Mouse (Mus musculus) intestine, embryonic 16.5 days (tissue): Measurements from ENCODE around the gene Plac1. TPM values are rescaled to one million over a fixed set of nuclear protein-coding genes. Genes with fewer than 3 reads are reported as not detected.
"Not testable (repeated sequence)": the region's sequence is repeated elsewhere in the genome, so short reads cannot be mapped to it uniquely, and the experiment has no call there.

Source experiments
- ATAC-seq: fragments of 200-750 bp; cut with Nextera tagmentation; 2 replicates; pipeline ENCODE4 v1.8.0; 2017; ENCODE audit warnings: moderate TSS enrichment, moderate library complexity
- H3K27ac ChIP-seq: fragments of 300-500 bp; sonication (generic); 2 replicates; pipeline ENCODE4 v1.5.1; 2014; ENCODE audit warnings: mild to moderate bottlenecking, low read length
- H3K27me3 ChIP-seq: fragments of 300-500 bp; sonication (generic); replicated peaks from 2 replicates; pipeline ENCODE4 v1.6.1; 2014; ENCODE audit warnings: low read length, control low read depth, mixed read lengths; ENCODE audit not compliant: control insufficient read depth, insufficient read depth
- H3K36me3 ChIP-seq: fragments of 300-500 bp; sonication (generic); 2 replicates; pipeline ENCODE4 v1.6.1; 2014; ENCODE audit warnings: low read length, control low read depth; ENCODE audit not compliant: control insufficient read depth, insufficient read depth
- H3K4me1 ChIP-seq: fragments of 300-500 bp; sonication (generic); 2 replicates; pipeline ENCODE4 v1.6.1; 2014; ENCODE audit warnings: low read length, control low read depth, mixed read lengths; ENCODE audit not compliant: control insufficient read depth, insufficient read depth
- H3K4me2 ChIP-seq: fragments of 300-500 bp; sonication (generic); 2 replicates; pipeline ENCODE4 v1.6.1; 2014; ENCODE audit warnings: low read depth, low read length, control low read depth
- H3K4me3 ChIP-seq: fragments of 300-500 bp; sonication (generic); 2 replicates; pipeline ENCODE4 v1.5.1; 2014; ENCODE audit warnings: mild to moderate bottlenecking, low read length
- H3K9ac ChIP-seq: fragments of 300-500 bp; sonication (generic); 2 replicates; pipeline ENCODE4 v1.6.1; 2014; ENCODE audit warnings: low read depth, low read length
- H3K9me3 ChIP-seq: fragments of 300-500 bp; sonication (generic); 2 replicates; pipeline ENCODE4 v1.6.1; 2016; ENCODE audit warnings: low read length, control low read depth; ENCODE audit not compliant: control insufficient read depth
- WGBS: fragments of 180-500 bp; shearing (Covaris S2); extraction: QIAGEN DNeasy Blood & Tissue Kit; methylation state at CpG from one replicate; pipeline ENCODE4 v1.1.7; 2014; 5-methylcytosine and 5-hydroxymethylcytosine counted together
- microRNA counts: library from miRNA; unstranded; fragments of <30 nt; microRNA quantifications from one replicate; lab custom pipeline; 2016
- microRNA-seq: library from miRNA; unstranded; fragments of <30 nt; microRNA quantifications from one replicate; pipeline ENCODE4, GENCODE M21; 2016
- polyA plus RNA-seq: library from polyadenylated mRNA; unstranded; fragments of >200 nt; fragmentation: Nextera tagmentation; extraction: Ambion mirVana; gene quantifications from 2 replicates; pipeline ENCODE4 v1.2.1, GENCODE M21; 2015

Plac1 gene
- polyA plus RNA-seq, 1 experiment from 2014 or later = 3.9 TPM

GRCm38 (mm10) chrX:53038194-53038593, 201.7 kb downstream of the Plac1 start:
- Histone ChIP-seq H3K27ac (no peak overlapping the region), H3K4me2 (no peak overlapping the region), H3K9me3 (no peaks in the 10 kb centered on the region), H3K27me3 (no peaks in the 10 kb centered on the region), H3K36me3 (no peaks in the 10 kb centered on the region), H3K4me3 (no peak overlapping the region), H3K9ac (no peak overlapping the region), H3K4me1 (no peaks in the 10 kb centered on the region)
- ATAC-seq = no peak
- 80% methylated on average over 4 of the region's 4 CpGs for WGBS

GRCm38 (mm10) chrX:53029559-53029958, 210.4 kb downstream of the Plac1 start:
- Histone ChIP-seq H3K27ac (no peak overlapping the region), H3K9ac (no peak overlapping the region), H3K4me3 (no peak overlapping the region), H3K27me3 (no peaks in the 10 kb centered on the region), H3K4me2 (no peak overlapping the region), H3K9me3 (no peaks in the 10 kb centered on the region), H3K36me3 (no peaks in the 10 kb centered on the region), H3K4me1 (no peaks in the 10 kb centered on the region)
- 76% methylated on average over 5 of the region's 5 CpGs for WGBS
- no peak for ATAC-seq

- no peak overlapping the region for H3K4me3 ChIP-seq
- H3K27ac ChIP-seq = no peak overlapping the region
- H3K4me2 ChIP-seq = no peak overlapping the region
- no peaks in the 10 kb centered on the region for H3K27me3 ChIP-seq
- no peaks in the 10 kb centered on the region for H3K4me1 ChIP-seq
- ATAC-seq = peak; percentile 60
- no peak overlapping the region for H3K9ac ChIP-seq
- H3K36me3 ChIP-seq = no peaks in the 10 kb centered on the region
- H3K9me3 ChIP-seq = no peaks in the 10 kb centered on the region
- whole genome bisulfite sequencing = 55% methylated on average over 11 of the region's 11 CpGs
Measured at GRCm38 (mm10) chrX:53025471-53026223, 214.3 kb downstream of the Plac1 start.

GRCm38 (mm10) chrX:53024268-53024667, 215.6 kb downstream of the Plac1 start:
- H3K4me1 ChIP-seq, ATAC-seq: not testable (repeated sequence)
- WGBS = 23% methylated on average over 3 of the region's 3 CpGs

GRCm38 (mm10) chrX:53023021-53023420, 216.9 kb downstream of the Plac1 start:
- WGBS = 81% methylated on average over 2 of the region's 2 CpGs
- H3K27ac ChIP-seq = no peak overlapping the region
- H3K9me3 ChIP-seq = no peaks in the 10 kb centered on the region
- no peak overlapping the region for H3K9ac ChIP-seq
- H3K4me3 ChIP-seq = no peak overlapping the region
- no peaks in the 10 kb centered on the region for H3K27me3 ChIP-seq
- no peaks in the 10 kb centered on the region for H3K36me3 ChIP-seq
- no peak overlapping the region for H3K4me2 ChIP-seq
- H3K4me1 ChIP-seq = no peaks in the 10 kb centered on the region
- no peak for ATAC-seq

More at GRCm38 (mm10) chrX:53024268-53024667, 215.6 kb downstream of the Plac1 start:
- H3K9ac ChIP-seq, H3K9me3 ChIP-seq, H3K4me3 ChIP-seq, H3K27me3 ChIP-seq, H3K27ac ChIP-seq, H3K36me3 ChIP-seq, H3K4me2 ChIP-seq: not testable (repeated sequence)

MicroRNA genes within 50 kb of the gene (microRNA counts, 519-probe panel; counts per million panel counts)
- microRNA mmu-miR-322 (lab: Ali Mortazavi, UCI) (3,367 counts per million, percentile 86 among the panel's probes with 10 or more counts), microRNA mmu-miR-351 (lab: Ali Mortazavi, UCI) (2,415 counts per million, percentile 58 among the panel's probes with 10 or more counts), microRNA mmu-miR-450a-3p (lab: Ali Mortazavi, UCI) (982 counts per million, percentile 3 among the panel's probes with 10 or more counts), microRNA mmu-miR-450a-5p (lab: Ali Mortazavi, UCI) (3,147 counts per million, percentile 81 among the panel's probes with 10 or more counts), microRNA mmu-miR-450b-3p (lab: Ali Mortazavi, UCI) (2,272 counts per million, percentile 53 among the panel's probes with 10 or more counts), microRNA mmu-miR-450b-5p (lab: Ali Mortazavi, UCI) (1,362 counts per million, percentile 9 among the panel's probes with 10 or more counts), microRNA mmu-miR-503 (lab: Ali Mortazavi, UCI) (2,492 counts per million, percentile 61 among the panel's probes with 10 or more counts), microRNA mmu-miR-542-3p (lab: Ali Mortazavi, UCI) (1,880 counts per million, percentile 36 among the panel's probes with 10 or more counts), microRNA mmu-miR-542-5p (lab: Ali Mortazavi, UCI) (2,492 counts per million, percentile 61 among the panel's probes with 10 or more counts)

Small RNA genes lying within 50 kb of the gene (microRNA-seq; reads per million reads assigned to microRNA genes)
- 21,018 reads per million, percentile 96 among the genes with 10 or more reads in this experiment for gene Mir322
- gene Mir351 = 4,006 reads per million, percentile 87 among the genes with 10 or more reads in this experiment
- 35.7 reads per million, percentile 36 among the genes with 10 or more reads in this experiment for gene Mir450-1
- 17.1 reads per million, percentile 28 among the genes with 10 or more reads in this experiment for gene Mir450-2
- gene Mir450b = 196 reads per million, percentile 57 among the genes with 10 or more reads in this experiment
- 641 reads per million, percentile 69 among the genes with 10 or more reads in this experiment for gene Mir503
- 783 reads per million, percentile 72 among the genes with 10 or more reads in this experiment for gene Mir542

Other genes with a start within 250 kb of the Plac1 start
- gene Fam122b, start 29.7 kb upstream of the Plac1 start, polyA plus RNA-seq = 6.8 and 7.1 TPM in 2 replicates
- gene Fam122c, start 33.3 kb upstream of the Plac1 start, polyA plus RNA-seq = not detected in 2 replicates
- 44.3 and 52.2 TPM in 2 replicates for gene Mospd1, start 130.4 kb upstream of the Plac1 start, polyA plus RNA-seq
- not detected in 2 replicates for gene Etd, start 194.8 kb upstream of the Plac1 start, polyA plus RNA-seq